Mouse (Mus musculus) urinary bladder, postnatal 14 days (tissue): Measurements from ENCODE around the gene Olfr700.
"Not testable (repeated sequence)": the region's sequence is repeated elsewhere in the genome, so short reads cannot be mapped to it uniquely, and the experiment has no call there.

Experiments
- DNase-seq: peaks from one replicate; pipeline ENCODE4 v3.0.0; 2021; ENCODE audit warnings: low spot score

Gene Olfr700

GRCm38 (mm10) chr7:106808734-106809133, at the start of gene Olfr700:
Gene Olfr700 (minus strand): TSS chr7:106808834.
- no peak for DNase-seq

GRCm38 (mm10) chr7:106843060-106843459, 34.4 kb upstream of the Olfr700 start, which contains the start of gene Olfr703:
Gene Olfr703 (plus strand): TSS chr7:106843360.
- no peak for DNase-seq

GRCm38 (mm10) chr7:106833793-106834192, 25.2 kb upstream of the Olfr700 start, which contains the start of gene Olfr702:
Gene Olfr702 (minus strand): TSS chr7:106833893.
- no peak for DNase-seq

- DNase-seq: no peak
Measured at GRCm38 (mm10) chr7:106818414-106818813, 9.8 kb upstream of the Olfr700 start.

GRCm38 (mm10) chr7:106815775-106816174, 7.1 kb upstream of the Olfr700 start:
- no peak for DNase-seq

GRCm38 (mm10) chr7:106813829-106814228, 5.2 kb upstream of the Olfr700 start, which contains the start of gene Olfr701:
Gene Olfr701 (plus strand): TSS chr7:106814129.
- DNase-seq: no peak

- DNase-seq: no peak
Measured at GRCm38 (mm10) chr7:106793098-106793497, 15.5 kb downstream of the Olfr700 start, which contains the start of gene Olfr699. Gene Olfr699 (minus strand): TSS chr7:106793198.

- DNase-seq: no peak
Measured at GRCm38 (mm10) chr7:106788330-106788729, 20.3 kb downstream of the Olfr700 start.

- DNase-seq: not testable (repeated sequence)
Measured at GRCm38 (mm10) chr7:106761008-106761407, 47.6 kb downstream of the Olfr700 start.

GRCm38 (mm10) chr7:106758800-106759199, 49.8 kb downstream of the Olfr700 start:
- no peak for DNase-seq
